Mouse (Mus musculus) spleen, postnatal 4 days (tissue): ENCODE results near the gene Slc39a9.

Source experiments
- DNase-seq, 2 experiments: peaks; one replicate each; pipeline ENCODE4 v3.0.0; 2022; ENCODE audit warnings: low spot score in 2 of 2

Slc39a9 gene

GRCm38 (mm10) chr12:80653951-80654658, 10.4 kb downstream of the Slc39a9 start:
- no peak for DNase-seq

GRCm38 (mm10) chr12:80654659-80655025, 11.0 kb downstream of the Slc39a9 start:
- DNase-seq, result no peak

- DNase-seq, result no peak
Measured at GRCm38 (mm10) chr12:80658661-80659060, 15.0 kb downstream of the Slc39a9 start.

- DNase-seq, result no peak
Measured at GRCm38 (mm10) chr12:80662322-80662721, 18.6 kb downstream of the Slc39a9 start.

- DNase-seq, result no peak
Measured at GRCm38 (mm10) chr12:80663935-80664334, 20.3 kb downstream of the Slc39a9 start.

GRCm38 (mm10) chr12:80668391-80668790, 24.7 kb downstream of the Slc39a9 start:
- DNase-seq, result no peak

- peak; percentile 25 to 70 for DNase-seq
Measured at GRCm38 (mm10) chr12:80673170-80673569, 29.5 kb downstream of the Slc39a9 start.

GRCm38 (mm10) chr12:80681340-80681739, 37.7 kb downstream of the Slc39a9 start:
- no peak for DNase-seq

GRCm38 (mm10) chr12:80683554-80683953, 39.9 kb downstream of the Slc39a9 start:
- no peak for DNase-seq

- DNase-seq, result no peak
Measured at GRCm38 (mm10) chr12:80684316-80684715, 40.6 kb downstream of the Slc39a9 start.

- no peak for DNase-seq
Measured at GRCm38 (mm10) chr12:80687788-80688211, 44.1 kb downstream of the Slc39a9 start.

GRCm38 (mm10) chr12:80689696-80690095, 46.0 kb downstream of the Slc39a9 start:
- no peak for DNase-seq

- no peak for DNase-seq
Measured at GRCm38 (mm10) chr12:80691671-80692091, 48.0 kb downstream of the Slc39a9 start.

GRCm38 (mm10) chr12:80692269-80692972, 48.7 kb downstream of the Slc39a9 start, which contains the start of gene Plekhd1:
Gene Plekhd1 (plus strand): TSS chr12:80692591.
- no peak for DNase-seq

GRCm38 (mm10) chr12:80693700-80694099, 50.0 kb downstream of the Slc39a9 start:
- no peak for DNase-seq

- DNase-seq, result no peak
Measured at GRCm38 (mm10) chr12:80695004-80695403, 51.3 kb downstream of the Slc39a9 start.

GRCm38 (mm10) chr12:80698526-80699143, 55.0 kb downstream of the Slc39a9 start:
- DNase-seq, result no peak

GRCm38 (mm10) chr12:80699144-80699531, 55.5 kb downstream of the Slc39a9 start:
- no peak for DNase-seq

- no peak for DNase-seq
Measured at GRCm38 (mm10) chr12:80701332-80701731, 57.6 kb downstream of the Slc39a9 start.

GRCm38 (mm10) chr12:80706208-80706914, 62.7 kb downstream of the Slc39a9 start:
- no peak for DNase-seq

GRCm38 (mm10) chr12:80706915-80707604, 63.4 kb downstream of the Slc39a9 start:
- no peak for DNase-seq
